Mouse (Mus musculus): ENCODE results near the gene Ddx56.

The Ddx56 gene

GRCm38 (mm10) chr11:6267320-6268254, at the start of gene Ddx56:
Ddx56 (minus strand) TSS chr11:6267772.
- WGBS, result 1% methylated on average over 50 of the region's 50 CpGs

GRCm38 (mm10) chr11:6316821-6317220, 49.2 kb upstream of the Ddx56 start:
- 85% methylated on average over 11 of the region's 11 CpGs for WGBS

DNA sequence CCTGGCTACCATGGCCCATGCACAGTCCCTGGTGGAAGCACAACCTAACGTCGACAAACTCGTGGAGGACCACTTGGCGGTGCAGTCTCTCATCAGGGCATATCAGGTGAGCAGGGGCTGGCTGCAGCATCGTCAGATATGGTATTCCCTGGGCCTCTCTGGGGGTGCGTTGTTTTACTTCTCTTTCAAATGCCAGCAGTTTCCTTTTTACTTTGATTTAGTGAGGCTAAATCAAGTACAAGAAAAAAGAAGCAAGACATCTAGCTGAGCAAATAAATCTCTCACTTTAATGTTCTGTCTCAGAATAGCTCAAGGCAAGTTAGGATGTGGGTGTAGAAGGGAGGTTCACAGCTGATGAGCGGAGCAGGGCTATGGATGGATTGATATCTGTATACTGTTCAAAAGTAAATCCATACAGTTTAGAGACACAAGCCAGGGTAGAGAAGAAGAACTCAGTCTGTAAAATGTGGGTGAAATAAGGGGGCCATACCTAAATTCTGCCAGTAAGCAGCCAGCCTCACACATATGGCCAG, 46.4 kb upstream of the Ddx56 start:
- WGBS, result 56% methylated on average over 7 of the region's 7 CpGs

GRCm38 (mm10) chr11:6308181-6308580, 40.6 kb upstream of the Ddx56 start:
- WGBS, result 80% methylated on average over 4 of the region's 4 CpGs

DNA sequence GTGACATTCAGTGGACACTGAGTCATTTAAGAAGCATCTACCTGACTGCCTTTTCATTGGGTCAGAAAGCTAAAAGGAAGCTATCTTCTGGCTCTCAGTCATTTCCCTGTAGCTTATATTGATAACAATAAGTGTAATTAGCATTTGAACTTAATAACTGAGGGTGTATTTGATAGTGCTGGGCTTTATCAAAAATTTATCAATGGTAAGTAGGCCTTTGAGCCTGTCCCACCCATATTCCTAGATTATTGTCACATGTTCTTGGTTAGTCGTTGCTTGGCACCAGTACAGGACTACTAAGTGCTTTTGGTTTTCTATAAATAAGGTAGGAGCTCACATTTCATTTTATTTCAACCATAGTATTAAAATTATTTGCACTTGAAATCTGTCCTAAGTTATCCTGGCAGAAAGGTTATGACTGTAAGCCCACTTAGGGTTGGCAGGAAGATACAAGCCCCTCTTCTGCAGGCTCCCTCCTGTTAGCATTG, 38.4 kb upstream of the Ddx56 start:
- 68% methylated on average over 1 of the region's 1 CpGs for whole genome bisulfite sequencing

- WGBS, result 88% methylated on average over 2 of the region's 2 CpGs
Measured at GRCm38 (mm10) chr11:6302793-6303192, 35.2 kb upstream of the Ddx56 start.

- 78% methylated on average over 2 of the region's 2 CpGs for WGBS
Measured at GRCm38 (mm10) chr11:6299435-6299834, 31.9 kb upstream of the Ddx56 start.

- 93% methylated on average over 4 of the region's 4 CpGs for WGBS
Measured at GRCm38 (mm10) chr11:6294632-6295031, 27.1 kb upstream of the Ddx56 start.

GRCm38 (mm10) chr11:6293601-6294000, 26.0 kb upstream of the Ddx56 start:
- WGBS, result 89% methylated on average over 2 of the region's 2 CpGs

GRCm38 (mm10) chr11:6292988-6293349, 25.4 kb upstream of the Ddx56 start:
- 88% methylated on average over 4 of the region's 4 CpGs for WGBS

GRCm38 (mm10) chr11:6292116-6292987, 24.8 kb upstream of the Ddx56 start:
- 16% methylated on average over 33 of the region's 33 CpGs for WGBS

GRCm38 (mm10) chr11:6291401-6292115, 24.0 kb upstream of the Ddx56 start, which contains the start of gene Ogdh:
Ogdh (plus strand) TSS chr11:6291633.
- under 1% methylated on average over 77 of the region's 77 CpGs for WGBS

DNA sequence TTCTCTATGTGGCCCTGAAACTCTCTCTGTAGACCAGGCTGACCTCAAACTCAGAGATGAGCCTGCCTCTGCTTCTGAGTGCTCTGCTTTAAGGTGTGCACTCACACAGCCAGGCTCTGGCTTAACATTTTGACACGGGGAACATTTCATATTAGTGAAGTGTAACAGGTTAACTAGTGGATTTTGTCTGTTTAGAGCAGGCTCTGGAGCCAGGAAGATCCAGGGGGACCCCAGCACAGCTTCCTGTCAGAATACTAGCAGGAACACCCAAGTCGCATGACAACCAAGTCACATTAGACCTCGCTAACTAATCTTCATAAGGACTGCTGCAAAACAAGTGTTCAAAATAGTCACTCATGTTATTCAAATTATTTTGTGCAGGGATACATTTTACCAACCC, 23.3 kb upstream of the Ddx56 start:
- WGBS, result 22% methylated on average over 3 of the region's 3 CpGs

GRCm38 (mm10) chr11:6290138-6290537, 22.6 kb upstream of the Ddx56 start:
- 96% methylated on average over 3 of the region's 3 CpGs for WGBS

DNA sequence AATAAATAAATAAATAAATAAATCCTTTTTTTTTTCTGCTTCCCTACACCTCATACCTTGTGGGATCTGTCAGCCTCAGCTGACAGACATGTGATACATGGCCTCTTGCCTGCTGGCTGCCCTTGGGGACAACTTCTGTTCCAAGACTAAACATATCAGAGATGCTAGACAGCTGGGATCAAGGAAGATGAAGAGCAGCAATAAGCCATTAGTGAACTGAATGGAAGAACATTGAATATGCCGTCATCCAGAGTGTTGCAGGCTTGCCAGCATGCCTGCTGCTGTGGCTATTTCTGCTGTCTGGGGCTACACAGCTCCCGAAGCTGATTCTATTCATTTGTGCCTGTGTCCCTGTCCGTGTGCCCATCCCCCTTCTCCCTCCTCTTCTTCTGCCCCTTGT, 15.4 kb upstream of the Ddx56 start:
- 36% methylated on average over 3 of the region's 3 CpGs for WGBS

- 79% methylated on average over 3 of the region's 3 CpGs for WGBS
Measured at GRCm38 (mm10) chr11:6276466-6276865, 8.9 kb upstream of the Ddx56 start.

DNA sequence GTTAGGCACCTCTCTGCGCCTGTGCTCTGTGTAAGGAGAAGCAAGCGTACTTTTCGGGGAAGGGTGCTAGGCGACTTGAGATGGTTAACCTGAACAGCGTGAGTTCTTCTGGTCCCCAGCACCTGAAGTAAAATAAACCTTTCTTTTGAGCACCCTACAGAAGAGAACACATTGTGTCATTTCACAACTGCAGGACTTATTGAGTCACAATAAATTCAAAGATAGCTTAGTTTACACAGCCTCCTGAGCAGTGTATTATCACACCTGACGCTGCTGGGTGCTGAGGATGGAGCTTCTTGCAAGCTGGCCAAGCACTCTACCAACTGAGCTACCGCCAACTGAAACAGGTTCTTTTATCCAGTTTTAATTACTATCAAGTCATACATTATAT, 7.5 kb upstream of the Ddx56 start:
- WGBS, result 18% methylated on average over 7 of the region's 7 CpGs

DNA sequence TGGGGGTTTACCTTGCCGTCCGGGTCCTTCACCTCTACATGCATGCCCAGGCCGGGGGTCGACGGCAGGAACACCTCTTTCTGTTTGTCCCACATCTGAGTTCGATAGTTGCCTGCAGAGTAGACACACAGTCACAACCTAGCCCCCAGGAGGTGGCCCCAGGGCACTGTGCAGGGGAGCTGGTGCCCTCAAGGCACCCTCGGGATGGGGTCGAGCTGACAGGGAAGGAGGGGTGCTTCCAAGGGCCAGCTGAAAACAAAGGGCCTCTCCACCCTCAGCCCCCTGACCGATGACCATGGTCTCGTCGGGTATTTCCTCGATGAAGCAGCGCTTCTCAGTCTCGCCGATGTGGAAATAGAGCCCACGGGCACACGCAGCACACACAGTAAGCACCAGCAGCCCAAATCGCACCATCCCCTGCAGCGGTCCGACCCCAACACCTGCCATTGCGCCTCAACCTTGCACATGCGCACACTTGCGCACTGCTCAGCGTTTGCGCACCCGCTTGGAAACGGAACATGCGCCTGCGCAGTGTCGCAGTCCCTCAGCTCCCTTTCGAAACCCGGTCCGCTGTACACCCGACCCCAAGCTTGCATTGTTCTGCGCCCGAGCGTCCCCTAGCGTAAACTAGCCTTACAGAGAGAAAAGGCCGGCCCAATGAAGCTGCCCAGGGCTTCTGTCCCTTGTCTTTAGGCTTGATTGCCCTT, 7.0 kb upstream of the Ddx56 start, which contains the start of gene Tmed4:
Tmed4 (minus strand) TSS at position 484 of the 707 bp plus-strand sequence.
- WGBS, result 1% methylated on average over 39 of the region's 39 CpGs

GRCm38 (mm10) chr11:6273607-6274006, 6.0 kb upstream of the Ddx56 start:
- 17% methylated on average over 11 of the region's 11 CpGs for WGBS

- 61% methylated on average over 9 of the region's 9 CpGs for WGBS
Measured at GRCm38 (mm10) chr11:6266621-6267020, 951 bp downstream of the Ddx56 start.
